Mouse (Mus musculus) natural killer cell, adult 2 months (primary cell): ENCODE measurements around the gene Apc2.

Experiments
- DNase-seq, 2 experiments: peaks; one replicate each; pipeline ENCODE4 v3.0.0; 2022; ENCODE audit warnings: low spot score in 2 of 2

The Apc2 gene

DNA sequence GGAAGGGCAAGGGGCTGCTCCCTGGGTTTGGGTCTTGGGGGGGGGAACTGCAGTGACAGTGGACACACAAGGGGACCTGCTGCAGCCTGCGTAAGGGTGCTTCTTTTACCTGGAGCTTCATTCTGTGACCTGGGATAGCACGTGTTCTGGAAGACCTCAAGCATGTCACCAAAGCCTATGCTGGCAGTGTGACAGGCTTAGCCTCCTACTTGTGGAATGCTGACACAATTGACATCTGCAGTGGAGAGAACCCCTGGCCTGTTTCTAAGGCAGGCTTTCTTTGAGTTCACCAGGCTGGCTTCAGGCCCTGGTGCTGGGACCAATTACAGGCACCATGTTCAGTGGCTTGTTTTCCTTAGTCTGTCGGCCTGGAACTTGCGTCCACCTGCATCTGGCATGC is 1.5 kb upstream of the Apc2 start:
- no peak for DNase-seq

DNA sequence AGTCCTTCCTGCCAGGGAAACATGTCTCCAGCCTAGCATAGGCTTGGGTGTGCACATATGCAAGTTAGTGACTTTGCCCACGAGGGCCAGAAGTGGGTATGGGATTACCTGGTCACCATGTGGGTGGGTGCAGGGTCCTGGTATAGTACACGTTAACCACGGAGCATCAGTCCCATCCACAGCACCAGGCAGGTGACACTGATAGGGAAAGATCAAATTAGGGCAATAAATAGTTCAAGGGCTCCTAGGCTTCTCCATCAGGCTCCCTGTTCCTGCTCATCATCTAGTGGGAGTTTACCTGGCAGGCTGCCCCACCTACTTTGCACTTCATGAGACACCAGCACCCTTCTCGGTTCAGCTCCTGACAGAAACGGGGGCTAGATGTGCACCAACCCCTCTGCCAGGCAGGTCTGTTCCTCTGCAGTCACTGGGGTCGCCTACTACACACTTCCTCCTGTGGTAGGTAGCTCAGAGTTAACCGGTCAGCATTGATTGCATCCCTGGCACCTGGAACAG is 931 bp upstream of the Apc2 start:
- DNase-seq = no peak

GRCm38 (mm10) chr10:80296824-80297223 is 1.0 kb downstream of the Apc2 start:
- no peak for DNase-seq

- DNase-seq = no peak
These were observed 1.9 kb downstream of the Apc2 start for GRCm38 (mm10) chr10:80297526-80298133.

DNA sequence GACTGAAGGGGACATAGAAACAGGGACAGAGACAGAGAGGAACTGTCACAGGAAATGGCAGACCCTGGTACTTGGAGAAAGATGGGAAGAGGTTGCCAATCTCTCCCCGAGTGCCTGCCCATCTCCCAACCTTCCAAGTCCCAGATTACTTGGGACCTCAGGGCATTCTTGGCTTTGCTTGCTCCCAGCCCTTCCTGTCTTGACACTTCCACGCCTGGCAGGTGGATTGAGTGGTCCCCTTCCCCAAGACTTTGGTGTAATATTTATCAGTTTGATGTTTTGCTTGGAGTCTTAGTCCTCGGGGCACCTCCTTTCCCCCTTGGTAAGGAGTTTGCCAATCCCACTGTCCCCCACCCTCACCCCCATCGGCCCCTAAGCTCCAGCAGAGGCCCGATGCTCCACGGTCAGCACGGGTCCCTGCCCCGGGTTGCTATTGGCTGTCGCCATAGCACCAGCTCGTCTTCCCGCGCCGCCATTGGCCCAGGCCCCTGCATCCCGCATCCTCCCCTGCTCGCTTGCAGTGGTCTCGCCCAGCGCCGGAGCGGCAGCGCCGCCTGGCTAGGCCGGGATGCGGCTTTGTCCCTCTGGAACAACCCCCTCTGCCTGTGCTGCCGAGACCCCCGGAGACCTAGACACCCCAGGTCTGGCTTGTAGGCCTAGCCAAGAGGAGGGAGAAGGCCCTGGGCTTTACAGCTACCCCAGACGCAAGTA is 2.9 kb downstream of the Apc2 start:
- no peak for DNase-seq

DNA sequence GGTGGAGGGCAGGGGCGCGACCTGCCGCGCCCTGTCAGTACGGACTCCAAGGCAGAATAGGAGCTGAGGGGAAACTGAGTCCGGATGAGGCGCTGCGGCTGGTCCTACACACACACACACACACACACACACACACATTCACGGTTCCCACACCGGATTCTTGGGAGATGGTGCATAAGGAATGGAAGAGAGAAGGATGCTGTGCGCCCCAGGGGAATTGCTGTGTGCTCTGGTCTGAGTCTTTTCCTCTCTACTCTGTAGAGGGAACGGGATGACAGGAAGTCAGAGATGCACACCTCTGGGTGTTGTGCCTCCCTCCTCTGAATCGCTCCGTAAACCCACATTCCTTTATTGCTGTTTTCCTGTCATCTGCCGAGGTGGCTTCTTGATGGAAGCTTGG is 3.5 kb downstream of the Apc2 start:
- DNase-seq = no peak

GRCm38 (mm10) chr10:80299824-80300223 is 4.0 kb downstream of the Apc2 start:
- DNase-seq = no peak

- DNase-seq = no peak
These were observed 5.0 kb downstream of the Apc2 start for GRCm38 (mm10) chr10:80300672-80301181.

- no peak for DNase-seq
These were observed 5.7 kb downstream of the Apc2 start for GRCm38 (mm10) chr10:80301256-80302081.

DNA sequence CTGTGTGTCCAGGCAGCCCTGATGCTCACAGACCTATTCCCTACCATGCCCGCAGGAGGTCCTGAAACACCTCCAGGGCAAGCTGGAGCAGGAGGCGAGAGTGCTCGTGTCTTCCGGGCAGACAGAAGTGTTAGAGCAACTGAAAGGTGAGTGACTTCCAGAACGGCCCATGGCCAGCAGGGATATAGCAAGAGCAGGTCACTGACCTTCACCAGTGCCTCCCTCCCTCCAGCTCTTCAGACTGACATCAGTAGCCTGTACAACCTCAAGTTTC is 6.2 kb downstream of the Apc2 start:
- no peak for DNase-seq

DNA sequence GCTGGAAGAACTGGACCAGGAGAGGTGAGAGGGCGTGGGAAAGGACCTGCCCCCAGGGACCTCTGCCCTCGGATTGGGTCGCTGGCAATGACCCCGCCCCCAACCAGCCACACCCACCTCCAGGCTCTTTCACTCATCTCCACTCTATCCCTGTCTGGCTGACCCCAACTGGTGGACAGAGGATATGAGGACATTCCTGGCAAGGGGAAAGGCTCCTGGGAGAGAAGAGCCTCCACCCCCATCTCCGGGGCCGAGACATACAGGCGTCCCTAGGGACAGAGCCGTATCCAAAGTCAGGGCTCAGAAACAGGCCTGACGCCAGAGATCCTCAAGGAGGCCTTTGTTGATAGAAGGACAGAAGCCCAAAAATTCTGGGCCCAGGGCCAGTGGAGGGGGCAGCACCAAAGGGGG is 6.7 kb downstream of the Apc2 start:
- no peak for DNase-seq

DNA sequence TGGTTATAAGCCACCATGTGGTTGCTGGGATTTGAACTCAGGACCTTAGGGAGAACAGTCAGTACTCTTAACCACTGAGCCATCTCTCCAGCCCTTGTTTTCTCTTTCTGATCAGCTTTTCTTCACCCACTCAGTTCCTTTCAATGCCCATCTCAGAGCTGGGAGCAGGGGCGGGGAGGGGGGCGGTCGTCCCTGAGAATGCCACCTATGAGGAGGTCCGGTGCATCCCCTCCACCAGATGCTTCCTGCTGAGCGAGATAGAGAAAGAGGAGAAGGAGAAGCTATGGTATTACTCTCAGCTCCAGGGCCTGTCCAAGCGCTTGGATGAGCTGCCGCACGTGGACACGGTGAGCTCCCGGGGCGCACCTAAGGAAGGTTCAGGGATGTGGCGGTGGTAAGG is 8.7 kb downstream of the Apc2 start:
- no peak for DNase-seq

DNA sequence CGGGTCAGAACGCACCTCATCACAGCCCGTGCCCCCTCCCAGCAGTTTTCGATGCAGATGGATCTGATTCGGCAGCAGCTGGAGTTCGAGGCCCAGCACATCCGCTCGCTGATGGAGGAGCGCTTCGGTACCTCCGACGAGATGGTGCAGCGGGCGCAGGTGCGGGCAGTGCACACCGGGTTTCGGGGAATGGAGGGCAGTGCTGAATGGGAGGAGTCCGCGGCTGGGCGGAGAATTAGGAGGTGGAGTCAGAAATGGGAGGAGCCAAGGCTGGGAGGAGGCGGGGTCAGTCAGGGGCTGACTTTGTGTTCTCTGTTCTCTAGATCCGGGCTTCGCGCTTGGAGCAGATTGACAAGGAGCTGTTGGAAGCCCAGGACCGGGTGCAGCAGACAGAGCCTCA is 9.1 kb downstream of the Apc2 start:
- DNase-seq = peak; percentile 53 to 75

GRCm38 (mm10) chr10:80311560-80311959 is 15.8 kb downstream of the Apc2 start:
- no peak for DNase-seq

DNA sequence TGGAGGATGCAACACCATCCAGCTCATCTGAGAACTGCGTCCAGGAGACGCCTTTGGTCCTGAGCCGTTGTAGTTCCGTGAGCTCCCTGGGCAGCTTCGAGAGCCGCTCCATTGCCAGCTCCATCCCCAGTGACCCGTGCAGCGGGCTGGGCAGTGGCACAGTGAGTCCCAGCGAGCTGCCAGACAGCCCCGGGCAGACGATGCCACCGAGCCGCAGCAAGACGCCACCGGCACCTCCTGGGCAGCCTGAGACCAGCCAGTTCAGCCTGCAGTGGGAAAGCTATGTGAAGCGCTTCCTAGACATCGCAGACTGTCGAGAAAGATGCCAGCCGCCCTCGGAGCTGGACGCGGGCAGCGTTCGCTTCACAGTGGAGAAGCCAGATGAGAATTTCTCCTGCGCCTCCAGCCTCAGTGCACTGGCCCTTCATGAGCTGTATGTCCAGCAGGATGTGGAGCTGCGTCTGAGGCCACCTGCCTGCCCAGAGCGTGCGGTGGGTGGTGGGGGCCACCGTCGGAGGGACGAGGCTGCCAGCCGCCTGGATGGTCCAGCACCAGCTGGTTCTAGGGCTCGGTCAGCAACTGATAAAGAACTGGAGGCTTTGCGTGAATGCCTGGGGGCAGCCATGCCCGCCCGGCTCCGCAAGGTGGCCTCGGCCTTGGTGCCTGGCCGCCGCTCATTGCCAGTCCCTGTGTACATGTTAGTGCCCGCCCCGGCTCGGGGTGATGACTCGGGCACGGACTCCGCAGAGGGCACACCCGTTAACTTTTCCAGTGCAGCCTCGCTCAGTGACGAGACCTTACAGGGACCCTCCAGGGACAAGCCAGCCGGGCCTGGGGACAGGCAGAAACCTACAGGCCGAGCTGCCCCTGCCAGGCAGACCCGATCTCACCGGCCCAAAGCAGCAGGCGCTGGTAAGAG is 17.1 kb downstream of the Apc2 start:
- DNase-seq = no peak

DNA sequence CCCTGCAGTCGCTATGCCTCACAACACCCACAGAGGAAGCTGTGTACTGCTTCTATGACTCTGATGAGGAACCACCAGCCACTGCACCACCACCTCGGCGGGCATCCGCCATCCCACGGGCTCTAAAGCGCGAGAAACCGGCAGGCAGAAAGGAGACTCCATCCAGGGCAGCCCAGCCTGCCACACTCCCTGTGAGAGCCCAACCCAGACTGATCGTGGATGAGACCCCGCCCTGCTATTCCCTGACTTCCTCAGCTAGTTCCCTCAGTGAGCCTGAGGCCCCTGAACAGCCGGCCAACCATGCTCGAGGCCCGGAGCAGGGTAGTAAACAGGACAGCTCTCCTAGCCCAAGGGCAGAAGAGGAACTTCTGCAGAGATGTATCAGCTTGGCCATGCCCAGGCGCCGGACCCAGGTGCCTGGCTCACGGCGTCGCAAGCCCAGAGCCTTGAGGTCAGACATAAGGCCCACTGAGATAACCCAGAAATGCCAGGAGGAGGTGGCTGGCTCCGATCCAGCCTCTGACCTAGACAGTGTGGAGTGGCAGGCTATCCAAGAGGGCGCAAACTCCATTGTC is 17.9 kb downstream of the Apc2 start:
- DNase-seq = peak in 1 of 2 experiments; percentile 44

GRCm38 (mm10) chr10:80314494-80315001 is 18.8 kb downstream of the Apc2 start:
- no peak for DNase-seq

DNA sequence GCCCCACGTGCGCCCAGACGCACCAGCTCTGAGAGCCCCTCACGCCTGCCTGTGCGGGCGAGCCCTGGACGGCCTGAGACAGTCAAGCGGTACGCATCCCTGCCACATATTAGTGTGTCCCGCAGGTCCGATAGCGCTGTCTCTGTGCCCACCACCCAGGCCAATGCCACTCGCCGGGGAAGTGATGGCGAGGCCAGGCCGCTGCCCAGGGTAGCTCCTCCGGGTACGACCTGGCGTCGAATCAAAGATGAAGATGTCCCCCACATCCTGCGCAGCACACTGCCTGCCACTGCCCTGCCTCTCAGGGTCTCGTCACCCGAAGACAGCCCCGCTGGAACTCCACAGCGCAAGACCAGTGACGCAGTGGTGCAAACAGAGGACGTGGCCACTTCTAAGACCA is 19.5 kb downstream of the Apc2 start:
- DNase-seq = no peak

- DNase-seq = no peak
These were observed 20.6 kb downstream of the Apc2 start for GRCm38 (mm10) chr10:80316359-80316781.

DNA sequence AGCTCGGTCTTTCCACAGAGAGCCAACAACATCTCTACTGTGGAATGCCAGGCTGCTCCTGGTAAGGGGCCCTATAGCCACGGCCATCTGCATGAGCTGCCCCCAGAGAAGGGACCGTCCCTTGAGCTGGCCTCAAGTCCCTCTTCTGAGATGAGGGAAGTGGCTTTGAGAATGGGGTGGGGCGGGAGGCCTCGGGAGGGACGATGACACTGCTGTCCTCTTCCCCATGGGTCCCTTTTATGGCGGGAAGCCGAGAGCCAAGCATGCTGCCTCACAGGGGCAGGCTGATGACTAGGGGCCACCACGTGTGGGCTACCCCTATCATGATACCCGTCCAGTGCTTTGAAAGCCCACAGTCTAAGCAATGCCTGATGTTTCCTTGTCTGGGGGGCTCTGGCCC is 21.2 kb downstream of the Apc2 start:
- DNase-seq = no peak

DNA sequence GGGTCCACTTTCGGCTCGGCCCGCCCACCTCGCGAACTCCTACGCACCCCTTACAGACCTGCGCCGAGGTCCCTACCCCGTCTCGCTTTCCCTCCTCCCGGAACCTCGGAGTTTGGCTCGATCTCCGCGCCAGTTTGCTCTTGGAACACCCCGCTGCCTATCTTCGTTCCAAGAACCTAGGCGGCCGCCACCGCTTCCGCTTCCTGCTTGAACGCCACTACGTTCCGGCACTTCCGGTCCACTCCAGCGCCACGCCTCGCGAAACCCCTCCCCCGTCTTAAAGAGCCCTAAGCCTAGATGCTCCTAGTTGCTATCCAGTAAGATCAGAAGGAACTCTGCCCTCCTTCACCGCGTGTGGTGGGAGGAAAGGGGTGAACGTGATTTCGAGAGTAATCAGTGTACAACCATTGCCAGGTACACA is 24.6 kb downstream of the Apc2 start, which contains the start of gene 2310011J03Rik:
2310011J03Rik (minus strand) TSS at position 198 of the 421 bp plus-strand sequence.
- peak; percentile 84 to 88 for DNase-seq
